Mouse (Mus musculus) E14TG2a.4 (cell line): ENCODE data around the gene N4bp2.

Experiments used
- CTCF ChIP-seq: conservative IDR thresholded peaks from 2 replicates; pipeline ENCODE4 v1.5.1; 2014; ENCODE audit warnings: low read length
- POU5F1 ChIP-seq: IDR thresholded peaks from 2 replicates; pipeline ENCODE4 v1.6.1; 2014; ENCODE audit warnings: low read length, borderline replicate concordance

DNA sequence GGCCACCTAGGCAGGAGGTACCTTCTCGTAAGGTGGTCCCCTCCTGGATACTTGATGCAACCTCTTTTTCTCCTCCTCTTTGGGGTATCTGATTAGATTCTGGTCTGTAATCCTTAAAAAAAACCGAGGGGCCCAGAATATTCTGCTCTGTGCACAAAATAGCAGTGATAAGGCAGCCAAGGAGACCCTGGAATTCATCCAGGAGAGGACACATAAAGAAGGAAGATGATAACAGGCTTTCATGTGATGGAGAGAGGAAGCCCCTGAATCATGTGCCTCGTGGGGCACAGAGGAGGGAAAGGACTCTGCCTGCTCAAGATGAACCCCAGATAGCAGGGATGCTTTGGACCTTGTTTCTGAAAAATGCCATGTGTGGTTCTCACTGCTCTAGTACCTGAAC is 115.0 kb downstream of the N4bp2 start:
- TF ChIP-seq CTCF (no peak), POU5F1 (no peak)
